ENCODE assay signal across 32 mouse cellular contexts in the genomic region with DNA sequence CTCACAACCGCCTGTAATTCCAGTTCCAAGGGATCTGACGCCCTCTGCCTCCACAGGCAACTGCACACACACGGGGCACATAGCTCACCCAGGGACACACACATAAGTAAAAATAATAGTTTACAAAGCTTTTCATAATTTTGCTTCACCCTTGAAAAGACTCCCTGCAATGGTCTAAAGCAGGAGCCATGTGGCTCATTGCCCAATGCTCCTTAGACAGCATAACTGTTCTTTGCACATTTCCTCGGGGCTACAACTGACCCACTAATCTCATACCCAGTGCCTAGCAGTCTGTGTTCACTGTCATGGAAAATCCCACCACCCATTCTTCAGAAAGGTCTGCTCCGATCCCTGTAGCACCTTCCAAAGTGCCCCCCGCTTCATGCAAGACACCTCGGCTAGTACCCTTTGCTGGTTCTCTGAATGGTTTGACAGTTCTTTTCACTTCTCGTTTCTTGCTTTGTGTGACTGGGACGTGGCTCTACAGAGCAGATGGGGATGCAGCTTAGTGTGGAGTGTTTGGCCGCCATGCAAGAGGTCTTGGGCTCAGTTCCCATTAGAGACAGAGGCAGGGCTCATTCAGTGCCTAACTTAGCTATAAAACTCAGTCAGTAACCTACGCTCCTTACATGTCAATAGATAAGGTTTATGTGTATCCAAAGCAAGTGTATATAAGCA. TPM values are rescaled to one million over a fixed set of nuclear protein-coding genes. Genes with fewer than 3 reads are reported as not detected.
DNase-seq lines count a peak whose midpoint lies in the region; ATAC-seq lines count a peak whose summit lies in the region.
"Had no signal": no experiment of that assay in that cellular context is flagged by ENCODE, and none has a peak within 500 bp of the region (broad histone marks: within the 10 kb centered on the region; RNA-seq: fewer than 3 reads in every experiment).

No protein-coding gene starts in this region.

- H3K36me3 ChIP-seq in forebrain, embryonic 14.5 days (ENCODE audit: control insufficient read depth, insufficient read depth, low read length), result peaks cover 92% of the 10 kb centered on the region
- H3K36me3 ChIP-seq in forebrain, embryonic 10.5 days (replicated peaks), result peaks cover 100% of the 10 kb centered on the region
- H3K36me3 ChIP-seq in liver, embryonic 15.5 days (replicated peaks), result peaks cover 98% of the 10 kb centered on the region

- H3K9ac ChIP-seq in forebrain, embryonic 14.5 days (ENCODE audit: low read length), result no peak overlapping the region
- no peak overlapping the region for H3K9ac ChIP-seq in liver, embryonic 15.5 days
- H3K9ac ChIP-seq: embryonic facial prominence, embryonic 12.5 days; heart, embryonic 13.5 days; hindbrain, embryonic 15.5 days; limb, embryonic 12.5 days; midbrain, embryonic 12.5 days; neural tube, embryonic 12.5 days had no signal

- no peaks in the 10 kb centered on the region for H3K27me3 ChIP-seq in forebrain, embryonic 14.5 days (replicated peaks; ENCODE audit: control insufficient read depth, insufficient read depth, low read length)
- H3K27me3 ChIP-seq in forebrain, embryonic 10.5 days (ENCODE audit: poor library complexity, severe bottlenecking), result no peaks in the 10 kb centered on the region
- H3K27me3 ChIP-seq in liver, embryonic 15.5 days, result no peaks in the 10 kb centered on the region
- H3K27me3 ChIP-seq: embryonic facial prominence, embryonic 12.5 days; heart, embryonic 13.5 days; hindbrain, embryonic 15.5 days; limb, embryonic 12.5 days; megakaryocyte, embryonic 14.5 days; midbrain, embryonic 12.5 days; neural tube, embryonic 12.5 days had no signal

- peak; percentile 52 for DNase-seq in forebrain, embryonic 14.5 days (ENCODE audit: low spot score)
- DNase-seq in forebrain, embryonic 10.5 days (ENCODE audit: extremely low spot score, low spot score), result no peak
- peak; percentile 72 for DNase-seq in adipocyte (ENCODE audit: low spot score)
- peak; percentile 55 for DNase-seq in brain, adult 2 months (ENCODE audit: low read depth, low spot score)
- no peak for DNase-seq in layer of hippocampus, adult 9-10 months (ENCODE audit: low spot score)
- DNase-seq in adrenal gland, postnatal 14 days, result no peak
- DNase-seq: adrenal gland, adult 2 months; B cell, adult 2 months; cerebellum, adult 18-20 months; embryo, embryonic 11 days; gastrocnemius, postnatal 10 days; heart, postnatal 10 days; kidney, adult 2 months; kidney, postnatal 36 days; lung, adult 18-20 months; lung, postnatal 4 days; right cerebral cortex, adult 18-20 months; spleen, adult 18-20 months; thymus, postnatal 14 days had no signal

- ATAC-seq in forebrain, embryonic 14.5 days, result no peak; the same call in 1 of the 2 replicates
- ATAC-seq in liver, embryonic 15.5 days (ENCODE audit: insufficient read depth), result no peak
- ATAC-seq: inflammation-experienced regulatory T-cells, adult 6 months; lung, postnatal 0 days had no signal

- no peaks in the 10 kb centered on the region for H3K9me3 ChIP-seq in forebrain, embryonic 14.5 days (replicated peaks; ENCODE audit: control insufficient read depth, low read length)
- H3K9me3 ChIP-seq in forebrain, embryonic 10.5 days, result no peaks in the 10 kb centered on the region
- H3K9me3 ChIP-seq in liver, embryonic 15.5 days (replicated peaks), result no peaks in the 10 kb centered on the region
- H3K9me3 ChIP-seq: embryonic facial prominence, embryonic 12.5 days; hindbrain, embryonic 10.5 days; hindbrain, embryonic 15.5 days; megakaryocyte, embryonic 14.5 days; midbrain, embryonic 12.5 days; neural tube, embryonic 12.5 days had no signal

- 72% methylated on average over 11 of the region's 11 CpGs for WGBS in forebrain, embryonic 14.5 days
- WGBS in forebrain, embryonic 10.5 days, result 93% methylated on average over 11 of the region's 11 CpGs
- WGBS in liver, embryonic 15.5 days (ENCODE audit: insufficient replicate concordance), result 89% methylated on average over 11 of the region's 11 CpGs

- no peak overlapping the region for H3K4me2 ChIP-seq in forebrain, embryonic 14.5 days (ENCODE audit: low read length)
- H3K4me2 ChIP-seq in liver, embryonic 15.5 days, result no peak overlapping the region
- H3K4me2 ChIP-seq: embryonic facial prominence, embryonic 12.5 days; heart, embryonic 13.5 days; hindbrain, embryonic 15.5 days; limb, embryonic 12.5 days; midbrain, embryonic 12.5 days; neural tube, embryonic 12.5 days had no signal

- no peak overlapping the region for H3K4me3 ChIP-seq in forebrain, embryonic 14.5 days (ENCODE audit: low read depth, low read length)
- H3K4me3 ChIP-seq in forebrain, embryonic 10.5 days, result no peak overlapping the region
- no peak overlapping the region for H3K4me3 ChIP-seq in liver, embryonic 15.5 days (replicated peaks)
- H3K4me3 ChIP-seq: embryonic facial prominence, embryonic 12.5 days; heart, embryonic 13.5 days; hindbrain, embryonic 10.5 days; hindbrain, embryonic 15.5 days; left cerebral cortex, adult 2 months; limb, embryonic 12.5 days; megakaryocyte, embryonic 14.5 days; midbrain, embryonic 12.5 days; myocyte; neural tube, embryonic 12.5 days had no signal

- peaks cover 10% of the 10 kb centered on the region for H3K4me1 ChIP-seq in forebrain, embryonic 14.5 days (ENCODE audit: control insufficient read depth, insufficient read depth, low read length)
- H3K4me1 ChIP-seq in forebrain, embryonic 10.5 days, result peaks cover 15% of the 10 kb centered on the region
- H3K4me1 ChIP-seq in liver, embryonic 15.5 days (replicated peaks), result peaks cover 38% of the 10 kb centered on the region

- H3K27ac ChIP-seq in forebrain, embryonic 14.5 days (ENCODE audit: low read depth, low read length), result no peak overlapping the region
- H3K27ac ChIP-seq in forebrain, embryonic 10.5 days, result no peak overlapping the region
- peak overlapping the region; percentile 34; the same call in 1 of the 2 replicates for H3K27ac ChIP-seq in liver, embryonic 15.5 days (replicated peaks)
- H3K27ac ChIP-seq: embryonic facial prominence, embryonic 12.5 days; heart, embryonic 13.5 days; hindbrain, embryonic 10.5 days; hindbrain, embryonic 15.5 days; left cerebral cortex, adult 2 months; limb, embryonic 12.5 days; midbrain, embryonic 12.5 days; neural tube, embryonic 12.5 days had no signal

RNA-seq across cellular contexts. Expression of a gene that starts 8.6 kb away (rescaled TPM):
- polyA plus RNA-seq in forebrain, embryonic 14.5 days (2014; fragmentation: Nextera tagmentation; extraction: Ambion mirVana), result 69.1 and 70.7 TPM in 2 replicates
- polyA plus RNA-seq in forebrain, embryonic 10.5 days (2016; fragmentation: Nextera tagmentation; extraction: Ambion mirVana), result 63.8 and 64.3 TPM in 2 replicates
- polyA plus RNA-seq in liver, embryonic 15.5 days (2015; fragmentation: Nextera tagmentation; extraction: Ambion mirVana), result 33.1 and 33.2 TPM in 2 replicates
- 20.3 and 25.2 TPM in 2 replicates for total RNA-seq in adrenal gland, postnatal 14 days (2021)

RNA-seq across cellular contexts. Expression of a gene that starts 59.4 kb away (rescaled TPM):
- polyA plus RNA-seq in forebrain, embryonic 14.5 days (2014; fragmentation: Nextera tagmentation; extraction: Ambion mirVana), result 38.3 and 48.4 TPM in 2 replicates
- polyA plus RNA-seq in forebrain, embryonic 10.5 days (2016; fragmentation: Nextera tagmentation; extraction: Ambion mirVana), result 22.7 and 24.8 TPM in 2 replicates
- 12.0 and 12.9 TPM in 2 replicates for polyA plus RNA-seq in liver, embryonic 15.5 days (2015; fragmentation: Nextera tagmentation; extraction: Ambion mirVana)
- total RNA-seq in adrenal gland, postnatal 14 days (2021), result 30.5 and 37.3 TPM in 2 replicates

Comparison
In these comparisons a context has a peak if more than half of its experiments do, and no peak if none do; other contexts are left out.
1. DNase-seq: peak in forebrain, embryonic 14.5 days (single experiment), adipocyte (single experiment) and brain, adult 2 months (single experiment); none in forebrain, embryonic 10.5 days (single experiment), layer of hippocampus, adult 9-10 months (single experiment) and adrenal gland, postnatal 14 days (single experiment).